Mouse (Mus musculus): Measurements from ENCODE around the gene Pi16. TPM values are rescaled to one million over a fixed set of nuclear protein-coding genes. Genes with fewer than 3 reads are reported as not detected.

The Pi16 gene
- total and polyA plus RNA-seq, 2 experiments from 2014 or later = 1.7 to 2.8 TPM

GRCm38 (mm10) chr17:29310056-29310623 is 7.3 kb upstream of the Pi16 start:
- ATAC-seq = no peak
- Histone ChIP-seq H3K27ac (no peak overlapping the region), H3K27me3 (ENCODE audit: insufficient read depth, low read length) (no peaks in the 10 kb centered on the region), H3K9ac (replicated peaks; ENCODE audit: low read length) (no peak overlapping the region), H3K9me3 (ENCODE audit: low read length) (no peaks in the 10 kb centered on the region), H3K4me2 (ENCODE audit: low read depth, low read length) (no peak overlapping the region), H3K4me1 (ENCODE audit: insufficient read depth, low read length) (peaks cover 5% of the 10 kb centered on the region; the same call in 1 of the 2 replicates), H3K36me3 (ENCODE audit: insufficient read depth, low read length) (no peaks in the 10 kb centered on the region), H3K4me3 (ENCODE audit: low read length) (no peak overlapping the region)
- DNase-seq (ENCODE audit: low spot score) = no peak
- no peak for TF ChIP-seq CTCF (IDR thresholded peaks at IDR 0.05; ENCODE audit: low read depth)
- 69% methylated on average over 21 of the region's 21 CpGs for WGBS

- no peak for DNase-seq (ENCODE audit: low spot score)
- ATAC-seq = no peak
- Histone ChIP-seq H3K4me2 (ENCODE audit: low read depth, low read length) (no peak overlapping the region), H3K9me3 (ENCODE audit: low read length) (no peaks in the 10 kb centered on the region), H3K36me3 (ENCODE audit: insufficient read depth, low read length) (no peaks in the 10 kb centered on the region), H3K27me3 (ENCODE audit: insufficient read depth, low read length) (no peaks in the 10 kb centered on the region), H3K4me3 (ENCODE audit: low read length) (no peak overlapping the region), H3K4me1 (ENCODE audit: insufficient read depth, low read length) (no peaks in the 10 kb centered on the region), H3K27ac (no peak overlapping the region), H3K9ac (replicated peaks; ENCODE audit: low read length) (no peak overlapping the region)
- TF ChIP-seq CTCF (IDR thresholded peaks at IDR 0.05; ENCODE audit: low read depth) = no peak
- 88% methylated on average over 8 of the region's 8 CpGs for WGBS
Observed at GRCm38 (mm10) chr17:29311602-29312001, 5.9 kb upstream of the Pi16 start.

DNA sequence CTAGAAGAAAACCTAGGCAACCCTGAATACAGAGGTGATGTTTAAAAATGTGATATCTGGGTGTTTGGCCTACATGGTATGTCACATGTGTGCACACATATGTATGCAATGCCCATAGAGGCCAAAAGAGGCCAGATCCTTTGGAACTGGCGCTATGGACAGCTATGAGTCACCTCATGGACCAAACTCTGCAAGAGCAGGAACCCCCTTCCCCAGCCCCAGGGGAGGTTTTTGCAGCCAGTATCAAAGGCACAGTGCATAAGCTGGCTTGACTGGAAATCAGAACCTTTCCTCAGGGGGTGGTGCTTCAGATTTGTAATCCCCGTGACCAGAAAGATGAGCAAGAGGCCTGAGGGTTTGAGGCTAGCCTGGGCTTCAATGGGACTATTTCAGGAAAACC is 5.4 kb upstream of the Pi16 start:
- TF ChIP-seq CTCF (IDR thresholded peaks at IDR 0.05; ENCODE audit: low read depth) = no peak
- H3K4me1 ChIP-seq (ENCODE audit: insufficient read depth, low read length) = no peaks in the 10 kb centered on the region
- DNase-seq (ENCODE audit: low spot score) (no peak), ATAC-seq (no peak)
- H3K36me3 ChIP-seq (ENCODE audit: insufficient read depth, low read length) = no peaks in the 10 kb centered on the region
- H3K27me3 ChIP-seq (ENCODE audit: insufficient read depth, low read length) = no peaks in the 10 kb centered on the region
- H3K4me2 ChIP-seq (ENCODE audit: low read depth, low read length) = no peak overlapping the region
- WGBS = 90% methylated on average over 2 of the region's 2 CpGs
- H3K4me3 ChIP-seq (ENCODE audit: low read length) = no peak overlapping the region
- H3K27ac ChIP-seq = no peak overlapping the region
- H3K9me3 ChIP-seq (ENCODE audit: low read length) = no peaks in the 10 kb centered on the region
- no peak overlapping the region for H3K9ac ChIP-seq (replicated peaks; ENCODE audit: low read length)

DNA sequence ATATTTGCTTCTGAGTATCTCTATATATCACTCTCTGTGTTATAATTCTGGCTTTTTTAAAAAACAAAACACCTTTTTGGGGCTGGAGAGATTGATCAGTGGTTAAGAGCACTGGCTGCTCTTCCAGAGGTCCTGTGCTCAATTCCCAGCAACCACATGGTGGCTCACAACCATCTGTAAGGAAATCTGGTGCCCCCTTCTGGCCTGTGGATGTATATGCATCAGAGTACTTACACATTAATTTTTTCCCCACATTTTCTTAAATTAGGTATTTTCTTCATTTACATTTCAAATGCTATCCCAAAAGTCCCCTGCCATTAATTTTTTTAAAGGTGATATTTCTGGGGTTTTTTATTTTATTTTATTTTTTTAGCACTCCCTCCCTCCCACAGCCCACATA is 4.2 kb upstream of the Pi16 start:
- ATAC-seq (no peak), DNase-seq (ENCODE audit: low spot score) (no peak)
- Histone ChIP-seq H3K27me3 (ENCODE audit: insufficient read depth, low read length) (no peaks in the 10 kb centered on the region), H3K4me1 (ENCODE audit: insufficient read depth, low read length) (no peaks in the 10 kb centered on the region), H3K9ac (replicated peaks; ENCODE audit: low read length) (no peak overlapping the region), H3K27ac (no peak overlapping the region), H3K36me3 (ENCODE audit: insufficient read depth, low read length) (no peaks in the 10 kb centered on the region), H3K9me3 (ENCODE audit: low read length) (no peaks in the 10 kb centered on the region), H3K4me3 (ENCODE audit: low read length) (no peak overlapping the region), H3K4me2 (ENCODE audit: low read depth, low read length) (no peak overlapping the region)
- peak; percentile 30; the same call in 1 of the 2 replicates for TF ChIP-seq CTCF (IDR thresholded peaks at IDR 0.05; ENCODE audit: low read depth)

DNA sequence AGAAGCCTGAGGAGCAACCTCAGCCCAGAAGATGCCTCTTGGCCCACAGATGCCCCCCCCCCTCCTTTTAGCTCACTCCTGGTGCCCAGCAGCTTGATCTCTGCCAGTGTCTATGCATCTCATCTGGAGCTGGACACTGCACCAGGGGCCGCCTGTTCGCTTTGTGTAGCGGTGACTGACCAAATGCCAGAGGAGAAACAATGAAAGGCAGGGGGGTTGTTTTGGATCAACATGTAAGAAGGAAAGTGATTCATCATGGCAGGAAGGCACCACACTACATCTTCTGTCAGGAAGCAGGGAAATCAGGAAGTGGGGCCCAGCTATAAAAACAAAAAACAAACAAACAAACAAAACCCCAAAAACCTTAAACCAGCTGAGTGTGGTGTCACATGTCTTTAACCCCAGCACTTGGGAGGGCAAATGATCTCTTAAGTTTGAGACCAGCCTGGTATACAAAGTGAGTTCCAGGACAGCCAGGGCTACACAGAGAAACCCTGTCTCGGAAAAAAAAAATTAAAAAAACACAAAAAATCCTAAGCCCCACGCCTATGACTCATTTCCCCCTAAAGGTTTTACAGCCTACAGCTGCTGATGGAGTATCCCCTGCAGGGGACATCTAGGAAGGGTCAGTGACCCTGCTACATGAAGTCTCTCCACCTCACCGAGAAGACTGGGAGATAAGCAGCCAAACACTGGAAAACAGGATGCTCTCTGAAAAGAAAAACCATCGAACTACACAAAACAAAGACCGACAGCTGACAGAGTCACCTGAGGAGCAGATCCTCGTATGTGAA is 1.6 kb upstream of the Pi16 start:
- ATAC-seq = no peak
- no peak overlapping the region for H3K4me2 ChIP-seq (ENCODE audit: low read depth, low read length)
- no peak overlapping the region for H3K9ac ChIP-seq (replicated peaks; ENCODE audit: low read length)
- H3K27ac ChIP-seq = no peak overlapping the region
- 47% methylated on average over 9 of the region's 9 CpGs for WGBS
- no peaks in the 10 kb centered on the region for H3K4me1 ChIP-seq (ENCODE audit: insufficient read depth, low read length)
- DNase-seq (ENCODE audit: low spot score) = no peak
- no peaks in the 10 kb centered on the region for H3K27me3 ChIP-seq (ENCODE audit: insufficient read depth, low read length)
- no peak overlapping the region for H3K4me3 ChIP-seq (ENCODE audit: low read length)
- H3K9me3 ChIP-seq (ENCODE audit: low read length) = no peaks in the 10 kb centered on the region
- no peaks in the 10 kb centered on the region for H3K36me3 ChIP-seq (ENCODE audit: insufficient read depth, low read length)
- TF ChIP-seq CTCF (IDR thresholded peaks at IDR 0.05; ENCODE audit: low read depth) = no peak

DNA sequence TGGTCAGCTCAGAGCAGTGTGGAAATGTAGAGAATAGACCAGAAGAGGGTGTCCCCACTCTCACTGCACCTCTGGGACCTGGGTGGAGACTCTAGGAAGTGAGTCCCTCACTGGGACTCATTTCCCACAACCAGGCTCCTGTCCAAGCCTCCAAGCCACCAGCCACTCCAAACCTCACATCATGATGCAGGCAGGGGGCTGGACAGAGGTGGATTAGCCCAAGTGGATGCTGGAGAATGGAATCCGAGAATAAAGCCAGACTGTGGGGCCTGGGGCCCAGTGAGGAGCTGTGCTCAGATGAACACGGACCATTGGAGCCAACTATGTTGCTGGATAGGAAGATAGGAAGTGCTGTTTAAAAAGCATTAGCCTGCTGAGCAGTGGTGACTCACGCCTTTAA is 589 bp upstream of the Pi16 start:
- 76% methylated on average over 3 of the region's 3 CpGs for WGBS
- Histone ChIP-seq H3K9ac (replicated peaks; ENCODE audit: low read length) (no peak overlapping the region), H3K4me1 (ENCODE audit: insufficient read depth, low read length) (no peaks in the 10 kb centered on the region), H3K4me2 (ENCODE audit: low read depth, low read length) (no peak overlapping the region), H3K4me3 (ENCODE audit: low read length) (no peak overlapping the region), H3K27ac (no peak overlapping the region), H3K36me3 (ENCODE audit: insufficient read depth, low read length) (no peaks in the 10 kb centered on the region), H3K9me3 (ENCODE audit: low read length) (no peaks in the 10 kb centered on the region), H3K27me3 (ENCODE audit: insufficient read depth, low read length) (no peaks in the 10 kb centered on the region)
- ATAC-seq (no peak), DNase-seq (ENCODE audit: low spot score) (no peak)
- TF ChIP-seq CTCF (IDR thresholded peaks at IDR 0.05; ENCODE audit: low read depth) = no peak

DNA sequence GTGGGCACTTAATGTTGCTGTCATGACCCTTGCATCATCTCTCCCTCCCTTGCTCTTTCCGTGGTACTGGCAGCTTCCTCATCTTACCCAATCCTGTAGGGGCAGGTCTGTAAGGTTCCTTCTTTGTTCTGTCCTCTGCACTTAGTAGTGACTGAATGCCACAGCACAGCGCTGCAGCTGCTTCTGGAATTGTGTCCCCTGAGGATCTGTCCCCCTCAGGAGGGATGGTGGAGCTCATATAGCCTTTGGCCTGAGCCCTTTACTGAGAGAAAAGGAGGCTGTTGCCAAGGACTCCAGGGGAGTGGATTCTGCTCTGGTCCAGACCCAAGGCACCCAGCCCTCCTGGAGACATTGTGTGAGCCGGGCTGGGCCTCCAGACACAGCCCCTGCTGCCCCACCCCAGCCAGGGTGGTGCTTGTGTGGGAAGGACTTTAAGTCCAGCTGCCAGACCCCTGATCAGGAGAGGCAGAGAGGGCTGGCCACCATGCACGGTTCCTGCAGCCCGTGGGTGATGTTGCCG is 1.3 kb downstream of the Pi16 start:
- TF ChIP-seq CTCF (IDR thresholded peaks at IDR 0.05; ENCODE audit: low read depth) = no peak
- no peak overlapping the region for H3K4me3 ChIP-seq (ENCODE audit: low read length)
- peak; percentile 22; the same call in 1 of the 2 replicates for ATAC-seq

More for the DNA sequence above, 1.3 kb downstream of the Pi16 start:
- no peak for DNase-seq (ENCODE audit: low spot score)
- Histone ChIP-seq H3K9me3 (ENCODE audit: low read length) (no peaks in the 10 kb centered on the region), H3K36me3 (ENCODE audit: insufficient read depth, low read length) (no peaks in the 10 kb centered on the region), H3K27me3 (ENCODE audit: insufficient read depth, low read length) (no peaks in the 10 kb centered on the region; the same call in 1 of the 2 replicates), H3K9ac (replicated peaks; ENCODE audit: low read length) (no peak overlapping the region), H3K4me2 (ENCODE audit: low read depth, low read length) (no peak overlapping the region), H3K27ac (no peak overlapping the region), H3K4me1 (ENCODE audit: insufficient read depth, low read length) (no peaks in the 10 kb centered on the region)
- WGBS = 48% methylated on average over 6 of the region's 6 CpGs
